Mouse (Mus musculus): ENCODE measurements around the gene Zfp973.
"Not testable (repeated sequence)": the region's sequence is repeated elsewhere in the genome, so short reads cannot be mapped to it uniquely, and the experiment has no call there.

The Zfp973 gene

DNA sequence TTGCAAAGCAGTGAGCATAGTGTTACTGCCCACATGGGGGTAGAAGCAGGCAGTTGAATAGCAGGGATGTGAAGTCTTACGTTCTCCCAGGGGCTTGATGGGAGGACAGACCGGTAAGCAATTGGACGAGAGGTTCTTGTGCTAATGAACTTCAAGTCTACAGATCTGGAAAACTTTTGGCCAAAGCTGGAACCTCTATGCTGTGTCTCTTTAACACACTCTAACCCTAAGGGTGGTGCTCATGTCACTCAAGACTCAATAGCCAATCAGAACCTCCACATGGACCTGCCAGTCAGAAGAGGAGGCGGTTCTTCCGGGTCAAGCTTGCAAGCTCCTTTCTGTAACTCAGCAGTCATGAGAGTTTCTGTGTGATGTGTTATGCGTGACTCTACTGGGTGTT lies at the start of gene Zfp973:
Gene Zfp973 (plus strand): TSS at position 301 of the 400 bp plus-strand sequence.
- not testable (repeated sequence) for DNase-seq (ENCODE audit: low spot score in 2 of 2)

DNA sequence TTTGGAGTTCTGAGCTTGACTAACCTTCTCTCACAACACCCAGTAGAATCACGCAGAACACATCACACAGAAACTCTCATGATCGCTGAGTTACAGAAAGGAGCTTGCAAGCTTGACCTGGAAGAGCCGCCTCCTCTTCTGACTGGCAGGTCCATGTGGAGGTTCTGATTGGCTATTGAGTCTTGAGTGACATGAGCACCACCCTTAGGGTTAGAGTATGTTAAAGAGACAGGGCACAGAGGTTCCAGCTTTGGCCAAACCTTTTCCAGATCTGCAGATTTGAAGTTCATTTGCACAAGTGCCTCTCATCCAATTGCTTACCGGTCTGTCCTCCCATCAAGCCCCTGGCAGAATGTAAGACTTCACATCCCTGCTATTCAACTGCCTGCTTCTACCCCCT lies 34.1 kb upstream of the Zfp973 start, which contains the start of gene Gm14308:
Gene Gm14308 (minus strand): TSS at position 101 of the 400 bp plus-strand sequence.
- not testable (repeated sequence) for DNase-seq (ENCODE audit: low spot score in 2 of 2)

DNA sequence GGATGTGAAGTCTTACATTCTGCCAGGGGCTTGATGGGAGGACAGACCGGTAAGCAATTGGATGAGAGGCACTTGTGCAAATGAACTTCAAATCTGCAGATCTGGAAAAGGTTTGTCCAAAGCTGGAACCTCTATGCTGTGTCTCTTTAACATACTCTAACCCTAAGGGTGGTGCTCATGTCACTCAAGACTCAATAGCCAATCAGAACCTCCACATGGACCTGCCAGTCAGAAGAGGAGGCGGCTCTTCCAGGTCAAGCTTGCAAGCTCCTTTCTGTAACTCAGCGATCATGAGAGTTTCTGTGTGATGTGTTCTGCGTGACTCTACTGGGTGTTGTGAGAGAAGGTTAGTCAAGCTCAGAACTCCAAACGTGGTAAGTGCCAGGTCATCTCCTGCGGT lies 37.7 kb downstream of the Zfp973 start, which contains the start of gene Gm14305:
Gene Gm14305 (plus strand): TSS at position 278 of the 400 bp plus-strand sequence.
- peak; percentile 1 to 2 for DNase-seq (ENCODE audit: low spot score in 2 of 2)

All from right cerebral cortex, postnatal 36 days (tissue).